Mouse (Mus musculus): ENCODE data around the gene Galnt5. TPM values are rescaled to one million over a fixed set of nuclear protein-coding genes. Genes with fewer than 3 reads are reported as not detected.

Galnt5 gene
- total RNA-seq (2021), result under 1 TPM in 1 of 2 experiments, not detected in 1; 0.14 TPM

GRCm38 (mm10) chr2:57997752-57998430 is at the start of gene Galnt5:
Gene Galnt5 (plus strand): TSS chr2:57997884.
- DNase-seq (ENCODE audit: low spot score), result no peak
- intact Hi-C loops (cut with DNase I), result no loop called here

DNA sequence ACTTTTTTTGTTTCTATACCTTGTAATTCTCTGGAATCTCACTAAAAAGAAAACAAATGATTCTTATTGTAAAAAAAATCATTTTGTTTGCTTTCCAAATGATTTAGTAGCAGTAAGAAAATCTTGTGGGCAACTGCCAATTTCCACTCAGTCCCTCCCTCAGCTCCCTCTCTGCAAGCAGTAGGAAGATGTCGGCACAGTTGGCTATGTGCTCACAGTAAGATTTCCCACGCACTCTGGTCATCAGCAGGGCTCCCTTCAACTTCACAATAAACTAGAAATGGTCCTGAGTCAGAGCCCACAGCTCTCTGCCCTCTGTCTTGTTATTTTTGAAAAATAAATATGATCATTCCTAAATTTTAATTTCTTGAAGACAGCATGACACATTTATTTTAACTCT is 46.1 kb upstream of the Galnt5 start:
- DNase-seq (ENCODE audit: low spot score), result no peak
- intact Hi-C loops (cut with DNase I), result no loop called here

- no peak for DNase-seq (ENCODE audit: low spot score)
- intact Hi-C loops (cut with DNase I), result no loop called here
These were observed 36.9 kb upstream of the Galnt5 start for GRCm38 (mm10) chr2:57960786-57961185.

GRCm38 (mm10) chr2:57982248-57982647 is 15.4 kb upstream of the Galnt5 start:
- intact Hi-C loops (cut with DNase I), result no loop called here

DNA sequence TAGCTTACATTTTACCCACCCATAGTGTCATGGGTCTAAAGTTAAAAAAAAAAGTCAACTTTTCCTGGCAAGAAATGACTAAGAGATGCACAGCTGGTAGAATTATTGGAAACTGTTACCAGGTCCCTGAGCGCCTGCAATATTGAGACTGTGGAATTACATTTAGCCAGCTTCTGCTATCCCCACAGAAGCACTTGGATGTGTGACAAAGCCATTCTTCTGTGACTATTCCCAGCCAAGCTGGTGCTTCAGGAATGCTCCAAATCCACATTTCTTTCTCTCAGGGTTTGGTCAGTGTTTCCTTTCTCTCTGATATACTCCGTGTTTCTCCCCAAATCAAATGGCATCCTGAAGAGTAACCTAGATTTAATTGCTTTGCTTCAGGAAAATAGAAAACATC is 6.6 kb upstream of the Galnt5 start:
- DNase-seq (ENCODE audit: low spot score), result no peak
- intact Hi-C loops (cut with DNase I), result no loop called here

More at GRCm38 (mm10) chr2:57982248-57982647, 15.4 kb upstream of the Galnt5 start:
- DNase-seq (ENCODE audit: low spot score), result no peak

GRCm38 (mm10) chr2:58001497-58001896 is 3.8 kb downstream of the Galnt5 start:
- intact Hi-C loops (cut with DNase I), result no loop called here
- no peak for DNase-seq (ENCODE audit: low spot score)

DNA sequence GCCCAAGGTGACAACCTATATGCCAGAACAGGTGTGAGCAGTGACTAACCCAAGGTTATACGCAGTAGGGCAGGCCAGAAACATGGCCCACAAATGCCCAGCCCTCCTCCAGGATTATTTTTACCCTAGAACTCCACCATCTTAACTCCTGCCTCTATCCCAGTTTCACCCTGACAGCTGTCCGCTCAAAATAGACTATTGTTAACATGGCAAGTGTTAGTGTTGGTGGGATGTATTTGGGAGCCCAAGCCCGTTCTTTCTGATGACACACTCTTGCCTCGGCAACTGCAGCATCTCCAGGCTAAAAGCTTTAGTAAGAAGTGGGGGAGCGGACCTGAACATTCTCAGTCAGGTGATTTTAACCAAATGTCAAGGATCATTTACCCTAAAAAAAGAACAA is 9.4 kb downstream of the Galnt5 start:
- intact Hi-C loops (cut with DNase I), result no loop called here
- DNase-seq (ENCODE audit: low spot score), result no peak

- intact Hi-C loops (cut with DNase I), result no loop called here
- DNase-seq (ENCODE audit: low spot score), result no peak
These were observed 25.9 kb downstream of the Galnt5 start for GRCm38 (mm10) chr2:58023556-58023955.

DNA sequence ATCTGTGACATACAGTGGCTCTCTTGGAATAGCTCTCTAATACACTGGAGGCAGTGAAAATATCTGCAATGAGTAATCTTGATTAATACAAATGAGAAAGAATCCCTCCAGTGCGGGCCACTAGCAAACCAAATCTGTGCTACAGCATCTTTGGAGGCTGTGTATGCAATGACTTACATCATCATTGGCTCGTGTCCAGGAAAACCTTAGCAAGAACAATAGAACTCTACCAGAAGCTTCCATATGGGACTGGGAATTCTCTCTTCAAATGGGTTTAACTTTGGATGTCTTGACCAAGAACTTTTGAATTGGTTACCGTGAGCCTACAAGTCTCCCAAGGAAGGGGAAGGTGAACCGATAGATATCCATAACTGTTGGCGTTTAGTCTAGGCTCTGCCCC is 29.1 kb downstream of the Galnt5 start:
- intact Hi-C loops (cut with DNase I), result no loop called here

GRCm38 (mm10) chr2:58029404-58029803 is 31.7 kb downstream of the Galnt5 start:
- intact Hi-C loops (cut with DNase I), result no loop called here
- DNase-seq (ENCODE audit: low spot score), result no peak

More for the DNA sequence above, 29.1 kb downstream of the Galnt5 start:
- no peak for DNase-seq (ENCODE audit: low spot score)

- intact Hi-C loops (cut with DNase I), result no loop called here
- no peak for DNase-seq (ENCODE audit: low spot score)
These were observed 33.7 kb downstream of the Galnt5 start for GRCm38 (mm10) chr2:58031431-58031830.

DNA sequence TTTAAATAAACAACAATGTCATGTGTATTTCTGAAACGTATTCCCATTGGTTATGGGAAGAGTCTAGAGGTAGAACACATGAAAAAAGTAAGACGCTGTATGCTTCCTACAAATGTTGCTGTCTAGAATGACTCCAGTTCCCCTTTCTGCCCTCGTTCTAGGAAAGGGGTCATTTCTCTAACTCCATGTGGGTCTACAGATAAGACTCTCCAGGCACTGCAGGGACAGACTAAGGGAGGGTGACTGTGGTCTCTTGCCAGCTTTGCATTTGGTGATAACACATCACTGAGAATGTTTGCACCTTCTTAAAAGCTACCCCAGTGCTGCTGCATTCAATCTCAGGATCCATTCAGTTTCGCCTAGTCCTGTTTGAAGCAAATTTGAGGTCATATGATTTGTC is 38.0 kb downstream of the Galnt5 start:
- intact Hi-C loops (cut with DNase I), result no loop called here
- DNase-seq (ENCODE audit: low spot score), result no peak

DNA sequence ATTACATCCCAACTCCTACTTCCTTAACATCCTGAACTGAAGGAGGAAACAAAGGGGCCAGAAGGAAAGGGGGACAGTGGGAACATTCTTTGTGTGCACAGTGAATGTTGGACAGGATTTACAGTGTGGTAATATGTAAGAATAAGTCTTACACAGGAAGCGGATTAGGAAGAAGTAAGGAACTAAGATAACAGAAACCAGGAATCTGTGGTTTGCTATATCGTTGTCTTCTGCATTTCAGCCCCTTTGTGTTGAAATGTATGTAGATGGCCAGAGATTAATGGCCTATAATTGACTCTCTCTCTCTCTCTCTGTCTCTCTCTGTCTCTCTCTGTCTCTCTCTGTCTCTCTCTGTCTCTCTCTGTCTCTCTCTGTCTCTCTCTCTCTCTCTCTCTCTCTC is 39.2 kb downstream of the Galnt5 start:
- intact Hi-C loops (cut with DNase I), result no loop called here
- DNase-seq (ENCODE audit: low spot score), result no peak

- intact Hi-C loops (cut with DNase I), result no loop called here
- DNase-seq (ENCODE audit: low spot score), result no peak
These were observed 44.2 kb downstream of the Galnt5 start for GRCm38 (mm10) chr2:58041867-58042266.

GRCm38 (mm10) chr2:58052821-58053581 is 55.3 kb downstream of the Galnt5 start, which contains the start of gene Ermn:
Gene Ermn (minus strand): TSS chr2:58052864.
- no peak for DNase-seq (ENCODE audit: low spot score)
- intact Hi-C loops (cut with DNase I), result loop anchor here (10.0 kb wide), 1 partner anchor 392 kb away; no protein-coding TSS in a partner anchor

GRCm38 (mm10) chr2:58055383-58055782 is 57.7 kb downstream of the Galnt5 start:
- no peak for DNase-seq (ENCODE audit: low spot score)
- intact Hi-C loops (cut with DNase I), result loop anchor here (5.0 to 10.0 kb wide), 3 partner anchors 227 to 612 kb away; no protein-coding TSS in a partner anchor

GRCm38 (mm10) chr2:58079849-58080248 is 82.2 kb downstream of the Galnt5 start:
- no peak for DNase-seq (ENCODE audit: low spot score)
- intact Hi-C loops (cut with DNase I), result no loop called here

DNA sequence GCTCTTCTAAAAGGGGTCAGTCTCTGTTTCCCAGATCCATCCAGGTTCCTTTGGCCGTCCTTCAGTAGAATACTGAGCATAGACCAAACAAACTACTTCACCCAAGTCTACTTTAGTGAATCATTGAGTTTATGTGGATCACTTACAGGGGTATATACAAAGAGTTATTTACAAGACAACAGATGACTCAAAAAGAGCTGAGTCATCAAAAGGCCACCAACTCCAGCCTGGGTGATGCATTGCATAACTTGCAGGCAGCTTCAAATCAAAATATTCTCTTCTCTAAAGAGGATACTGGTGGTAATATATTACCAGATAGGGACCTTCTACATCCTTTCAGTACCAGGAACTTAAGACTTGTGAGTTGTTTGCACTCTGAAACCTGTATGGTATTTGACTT is 88.7 kb downstream of the Galnt5 start:
- DNase-seq (ENCODE audit: low spot score), result no peak
- intact Hi-C loops (cut with DNase I), result no loop called here

GRCm38 (mm10) chr2:58094818-58095217 is 97.1 kb downstream of the Galnt5 start:
- no peak for DNase-seq (ENCODE audit: low spot score)
- intact Hi-C loops (cut with DNase I), result no loop called here

All from heart, postnatal 25 days (tissue).